Mouse (Mus musculus) stomach, embryonic 14.5 days (tissue): ENCODE measurements around the gene Gm20696. TPM values are rescaled to one million over a fixed set of nuclear protein-coding genes. Genes with fewer than 3 reads are reported as not detected.
A peak's percentile ranks its signal among the peaks of the same experiment; 100 is the strongest.

Source experiments
- ATAC-seq: fragments of 200-750 bp; cut with Nextera tagmentation; 2 replicates; pipeline ENCODE4 v1.8.0; 2017; ENCODE audit warnings: low read depth, moderate TSS enrichment; ENCODE audit not compliant: insufficient number of reproducible peaks, insufficient read depth, low FRiP score
- H3K27ac ChIP-seq: fragments of 300-500 bp; sonication (generic); 2 replicates; pipeline ENCODE4 v1.5.1; 2014; ENCODE audit warnings: mild to moderate bottlenecking, low read length, moderate library complexity, mixed read lengths
- H3K27me3 ChIP-seq: fragments of 300-500 bp; sonication (generic); 2 replicates; pipeline ENCODE4 v1.6.1; 2014; ENCODE audit warnings: low read length, control low read depth, mixed read lengths; ENCODE audit not compliant: control insufficient read depth, insufficient read depth
- H3K36me3 ChIP-seq: fragments of 300-500 bp; sonication (generic); 2 replicates; pipeline ENCODE4 v1.6.1; 2014; ENCODE audit warnings: mild to moderate bottlenecking, control low read depth, low read length, moderate library complexity, mixed read lengths; ENCODE audit not compliant: control insufficient read depth, insufficient read depth
- H3K4me1 ChIP-seq: fragments of 300-500 bp; sonication (generic); 2 replicates; pipeline ENCODE4 v1.6.1; 2014; ENCODE audit warnings: low read length, control low read depth, mixed read lengths; ENCODE audit not compliant: control insufficient read depth, insufficient read depth
- H3K4me2 ChIP-seq: fragments of 300-500 bp; sonication (generic); replicated peaks from 2 replicates; pipeline ENCODE4 v1.6.1; 2014; ENCODE audit warnings: low read depth, low read length, control low read depth
- H3K4me3 ChIP-seq: fragments of 300-500 bp; sonication (generic); 2 replicates; pipeline ENCODE4 v1.5.1; 2014; ENCODE audit warnings: low read depth, low read length, control low read depth
- H3K9ac ChIP-seq: fragments of 300-500 bp; sonication (generic); replicated peaks from 2 replicates; pipeline ENCODE4 v1.6.1; 2014; ENCODE audit warnings: low read depth, mild to moderate bottlenecking, control low read depth, low read length, moderate library complexity, mixed read lengths
- H3K9me3 ChIP-seq: fragments of 300-500 bp; sonication (generic); 2 replicates; pipeline ENCODE4 v1.6.1; 2016; ENCODE audit warnings: low read depth, low read length, control low read depth; ENCODE audit not compliant: control insufficient read depth
- WGBS: fragments of 180-500 bp; shearing (Covaris S2); extraction: QIAGEN DNeasy Blood & Tissue Kit; methylation state at CpG from one replicate; pipeline ENCODE4 v1.1.7; 2014; 5-methylcytosine and 5-hydroxymethylcytosine counted together
- polyA plus RNA-seq: library from polyadenylated mRNA; unstranded; fragments of >200 nt; fragmentation: Nextera tagmentation; extraction: Ambion mirVana; gene quantifications from 2 replicates; pipeline ENCODE4 v1.2.1, GENCODE M21; 2014

Gene Gm20696
- polyA plus RNA-seq, 1 experiment from 2014 or later = 7.0 TPM

DNA sequence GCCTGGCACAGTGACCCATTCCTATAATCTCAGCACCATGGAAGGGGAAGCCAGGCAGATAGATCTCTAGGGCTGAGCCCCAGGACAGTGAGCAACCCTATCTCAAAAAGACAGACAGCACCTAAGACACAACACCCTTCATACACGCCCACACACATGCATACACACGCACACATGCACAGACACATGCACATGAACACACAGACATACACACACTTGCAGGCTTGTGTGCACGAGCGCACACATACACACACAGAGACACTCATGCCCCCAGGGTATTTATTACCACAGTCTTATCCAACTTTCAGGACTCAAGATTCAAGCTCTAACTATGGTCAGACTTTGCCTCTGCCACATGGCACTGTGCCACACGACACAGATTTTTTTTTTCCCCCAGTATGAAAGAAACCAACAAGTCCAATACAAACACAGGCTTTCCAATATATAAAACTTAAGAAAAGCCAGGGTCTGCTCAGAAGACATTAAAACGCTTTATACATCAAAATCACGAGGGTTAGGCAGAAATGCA lies 182.3 kb downstream of the Gm20696 start:
- Histone ChIP-seq H3K9me3 (no peaks in the 10 kb centered on the region), H3K27ac (peak overlapping the region; percentile 92), H3K36me3 (no peaks in the 10 kb centered on the region), H3K4me3 (no peak overlapping the region), H3K4me2 (no peak overlapping the region), H3K9ac (no peak overlapping the region), H3K27me3 (no peaks in the 10 kb centered on the region), H3K4me1 (peaks cover 26% of the 10 kb centered on the region)
- no peak for ATAC-seq
- WGBS = 70% methylated on average over 7 of the region's 7 CpGs

DNA sequence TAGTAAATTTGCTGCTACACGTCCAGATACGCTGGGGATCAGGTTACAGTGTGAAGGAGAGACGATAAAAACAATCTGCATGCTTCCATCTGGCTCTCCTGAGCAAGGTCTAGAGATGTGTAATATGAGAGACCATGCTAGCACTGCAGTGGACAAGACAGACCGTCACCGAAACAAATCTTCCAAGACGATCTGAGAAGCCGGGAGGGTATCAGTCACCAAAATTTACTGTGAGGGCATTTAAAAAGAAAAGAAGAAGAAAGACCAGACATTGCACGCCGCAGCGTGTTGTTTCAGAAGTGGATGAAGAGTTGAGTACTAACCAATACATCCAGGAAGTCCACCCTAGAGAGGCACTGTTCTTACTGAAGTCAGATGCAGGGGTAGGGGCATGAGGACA lies 183.0 kb downstream of the Gm20696 start:
- Histone ChIP-seq H3K4me3 (no peak overlapping the region), H3K4me1 (peaks cover 26% of the 10 kb centered on the region), H3K9me3 (no peaks in the 10 kb centered on the region), H3K27ac (peak overlapping the region; percentile 52; the same call in 1 of the 2 replicates), H3K9ac (no peak overlapping the region), H3K4me2 (0 out of 2 replicates have a peak overlapping the region, but pooled peaks have one; percentile 4), H3K36me3 (no peaks in the 10 kb centered on the region), H3K27me3 (no peaks in the 10 kb centered on the region)
- ATAC-seq = no peak
- 34% methylated on average over 10 of the region's 10 CpGs for WGBS

DNA sequence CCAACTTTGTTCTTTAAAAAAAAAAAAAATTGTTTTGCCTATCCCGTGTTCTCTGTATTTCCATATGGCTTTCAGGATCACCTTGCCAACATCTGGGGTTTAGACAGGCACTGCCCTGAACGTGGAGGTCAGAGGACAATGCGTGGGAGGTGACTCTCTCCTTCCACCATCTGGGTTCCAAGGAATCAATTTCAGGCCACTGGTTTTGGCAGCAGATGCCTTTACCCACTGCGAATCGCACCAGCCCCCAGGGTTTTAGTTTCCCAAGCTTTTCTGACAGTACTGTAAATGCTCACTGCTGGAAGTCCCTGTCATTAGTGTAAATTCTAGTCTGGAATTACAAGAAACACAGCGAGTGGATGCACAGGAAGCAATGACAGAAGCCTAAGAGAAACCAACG lies 185.0 kb downstream of the Gm20696 start:
- no peak overlapping the region for H3K4me2 ChIP-seq
- H3K9ac ChIP-seq = no peak overlapping the region
- WGBS = 57% methylated on average over 7 of the region's 7 CpGs
- H3K27ac ChIP-seq = no peak overlapping the region
- H3K27me3 ChIP-seq = no peaks in the 10 kb centered on the region
- H3K36me3 ChIP-seq = no peaks in the 10 kb centered on the region
- H3K4me1 ChIP-seq = peaks cover 26% of the 10 kb centered on the region
- no peak overlapping the region for H3K4me3 ChIP-seq
- no peaks in the 10 kb centered on the region for H3K9me3 ChIP-seq
- ATAC-seq = no peak

DNA sequence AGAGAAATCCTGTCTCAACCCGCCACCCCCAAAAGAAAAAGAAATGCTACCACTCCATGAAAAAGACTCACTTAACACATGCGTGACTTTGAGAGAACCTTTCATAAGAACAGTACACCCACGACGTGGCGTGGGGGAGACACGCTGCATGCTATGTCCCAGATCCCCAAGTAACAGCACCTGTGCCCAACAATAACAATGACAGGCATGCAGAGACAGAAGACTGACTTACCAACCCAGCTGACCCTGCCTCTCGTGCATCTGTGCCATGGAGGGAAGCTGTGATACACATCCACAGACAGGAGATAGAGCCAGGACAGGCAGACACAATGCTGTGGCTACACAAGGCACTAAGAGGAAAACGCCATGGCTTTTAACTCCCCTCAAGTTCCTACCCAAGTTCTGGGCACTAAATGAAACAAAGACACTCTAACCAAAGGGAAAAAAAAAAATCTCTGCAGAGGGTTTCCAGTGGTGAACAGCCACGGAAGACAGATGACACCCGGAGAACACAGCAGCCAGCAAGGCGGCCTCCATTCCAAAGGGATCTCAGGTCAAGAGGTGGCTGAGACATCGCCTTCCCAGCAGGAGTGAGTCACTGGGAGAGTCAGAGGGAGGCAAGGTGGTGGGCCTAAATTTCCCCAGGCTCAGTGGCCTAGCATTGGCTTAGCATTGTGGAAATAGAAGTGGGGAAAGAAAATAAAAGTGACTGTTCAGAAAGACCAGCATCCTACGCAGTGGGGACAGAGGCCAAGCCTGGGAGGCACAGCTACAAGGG lies 187.5 kb downstream of the Gm20696 start:
- no peak for ATAC-seq
- WGBS = 76% methylated on average over 13 of the region's 13 CpGs
- no peak overlapping the region for H3K4me3 ChIP-seq

DNA sequence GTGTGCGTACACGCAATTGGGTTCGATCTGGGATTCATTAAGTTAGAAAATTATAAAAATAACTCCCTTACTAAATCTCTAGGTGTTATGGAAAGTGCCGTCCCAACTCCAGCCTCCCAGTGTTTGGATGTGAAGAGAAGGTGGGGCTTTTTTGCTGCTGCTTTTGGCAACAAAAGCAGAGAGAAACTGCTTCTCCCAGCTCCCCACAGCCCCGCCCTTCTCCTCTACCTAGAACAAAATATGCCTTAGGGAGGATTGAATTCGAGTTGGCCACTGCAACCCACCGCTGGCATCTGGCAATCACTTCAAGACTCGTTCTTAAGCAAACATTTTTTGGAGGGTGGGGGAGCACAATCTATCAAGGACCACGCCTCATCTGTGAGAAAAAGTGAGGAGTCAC lies 191.6 kb downstream of the Gm20696 start:
- ATAC-seq = no peak
- Histone ChIP-seq H3K4me1 (peaks cover 5% of the 10 kb centered on the region), H3K36me3 (no peaks in the 10 kb centered on the region; the same call in 1 of the 2 replicates), H3K9ac (no peak overlapping the region), H3K4me2 (no peak overlapping the region), H3K9me3 (no peaks in the 10 kb centered on the region), H3K27ac (no peak overlapping the region), H3K27me3 (no peaks in the 10 kb centered on the region), H3K4me3 (no peak overlapping the region)
- WGBS = 74% methylated on average over 9 of the region's 9 CpGs

More for the DNA sequence above, 187.5 kb downstream of the Gm20696 start:
- H3K4me2 ChIP-seq = no peak overlapping the region
- H3K36me3 ChIP-seq = no peaks in the 10 kb centered on the region
- H3K27ac ChIP-seq = no peak overlapping the region
- H3K27me3 ChIP-seq = no peaks in the 10 kb centered on the region
- peaks cover 9% of the 10 kb centered on the region; the same call in 1 of the 2 replicates for H3K4me1 ChIP-seq
- no peaks in the 10 kb centered on the region for H3K9me3 ChIP-seq
- no peak overlapping the region for H3K9ac ChIP-seq

DNA sequence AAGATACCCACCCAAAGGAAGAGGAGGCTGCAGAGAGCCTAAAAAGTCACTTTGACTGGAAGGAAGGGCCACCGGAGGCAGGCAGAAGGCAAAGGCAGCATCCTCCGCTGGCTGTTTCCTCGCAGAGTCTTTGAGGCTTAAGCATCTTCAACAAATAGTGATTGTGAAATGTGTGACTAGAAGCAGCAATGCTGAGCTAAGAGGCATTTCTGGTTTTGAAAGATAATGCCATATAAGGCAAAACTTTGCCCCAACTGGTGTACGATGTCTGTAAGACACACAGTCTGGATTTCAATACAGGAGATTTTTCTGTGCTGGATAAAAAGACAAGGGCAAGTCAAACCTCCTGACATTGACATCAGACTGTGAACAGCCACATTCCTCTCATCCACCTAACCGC lies 195.7 kb downstream of the Gm20696 start:
- H3K4me2 ChIP-seq = no peak overlapping the region
- no peak for ATAC-seq

DNA sequence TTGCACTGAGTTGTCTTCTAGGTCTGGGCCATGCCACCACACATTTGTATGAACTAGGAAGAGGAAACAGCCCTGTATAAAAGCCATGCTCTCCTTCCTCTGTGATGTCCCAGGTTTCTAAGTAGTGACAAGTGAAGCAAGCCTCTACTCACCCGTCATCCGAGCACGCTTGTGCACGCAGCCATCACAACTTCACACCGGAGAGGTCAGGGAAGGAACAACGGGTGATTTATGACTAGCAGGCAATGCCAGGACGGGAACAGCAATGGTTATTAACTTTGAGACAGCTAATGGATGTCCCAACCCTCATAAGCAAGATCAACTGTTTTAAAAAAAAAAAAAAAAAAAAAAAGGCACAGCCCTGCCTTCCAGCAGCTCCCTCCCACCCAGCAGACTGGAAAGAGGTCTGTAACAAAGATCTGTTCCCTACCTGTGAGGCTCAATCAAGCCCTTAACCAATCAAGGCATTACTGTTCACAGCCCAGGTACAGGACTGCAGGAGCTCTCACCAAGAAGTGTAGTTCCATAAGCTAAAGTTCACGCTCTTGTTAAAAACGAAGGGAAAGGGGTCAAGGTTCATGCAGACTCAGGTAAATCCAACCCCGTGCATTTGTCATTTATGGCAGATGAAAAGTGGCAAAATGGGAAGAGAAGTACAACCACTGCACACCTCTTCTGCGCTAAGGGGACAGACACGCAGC lies 197.3 kb downstream of the Gm20696 start:
- WGBS = 38% methylated on average over 12 of the region's 12 CpGs
- H3K36me3 ChIP-seq = no peaks in the 10 kb centered on the region; the same call in 1 of the 2 replicates
- H3K9ac ChIP-seq = no peak overlapping the region
- no peak overlapping the region for H3K4me3 ChIP-seq
- H3K4me2 ChIP-seq = no peak overlapping the region
- H3K27ac ChIP-seq = no peak overlapping the region
- H3K27me3 ChIP-seq = no peaks in the 10 kb centered on the region
- ATAC-seq = no peak
- no peaks in the 10 kb centered on the region for H3K9me3 ChIP-seq
- peaks cover 7% of the 10 kb centered on the region for H3K4me1 ChIP-seq

More for the DNA sequence above, 195.7 kb downstream of the Gm20696 start:
- Histone ChIP-seq H3K4me3 (no peak overlapping the region), H3K9me3 (no peaks in the 10 kb centered on the region), H3K9ac (no peak overlapping the region), H3K27ac (0 out of 2 replicates have a peak overlapping the region, but pooled peaks have one; percentile 29), H3K27me3 (no peaks in the 10 kb centered on the region), H3K36me3 (no peaks in the 10 kb centered on the region; the same call in 1 of the 2 replicates), H3K4me1 (peaks cover 7% of the 10 kb centered on the region)
- WGBS = 56% methylated on average over 5 of the region's 5 CpGs

DNA sequence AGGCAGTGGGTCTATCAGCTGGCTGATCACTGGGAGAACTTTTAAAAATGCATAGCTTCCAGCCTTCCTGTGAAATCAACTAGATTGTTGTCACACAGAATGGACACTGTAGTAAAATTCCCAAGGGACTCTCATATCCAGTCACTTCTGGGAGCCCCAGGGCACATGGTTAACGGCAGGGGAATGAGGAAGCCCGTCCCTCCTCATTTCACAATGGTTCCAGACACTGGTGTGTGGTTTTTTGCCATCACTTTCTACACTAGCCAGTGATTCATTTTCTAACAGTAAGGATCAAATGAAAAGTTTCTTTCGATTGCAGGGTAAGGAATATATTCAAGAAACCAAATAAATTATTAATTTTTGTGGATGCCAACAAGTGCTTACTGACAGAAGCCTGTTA lies 198.8 kb downstream of the Gm20696 start:
- no peak for ATAC-seq
- H3K27ac ChIP-seq = no peak overlapping the region
- H3K9me3 ChIP-seq = no peaks in the 10 kb centered on the region
- WGBS = 72% methylated on average over 3 of the region's 3 CpGs
- no peak overlapping the region for H3K4me3 ChIP-seq
- no peak overlapping the region for H3K9ac ChIP-seq
- no peak overlapping the region for H3K4me2 ChIP-seq
- no peaks in the 10 kb centered on the region for H3K36me3 ChIP-seq
- no peaks in the 10 kb centered on the region for H3K27me3 ChIP-seq
- peaks cover 7% of the 10 kb centered on the region for H3K4me1 ChIP-seq
